Mouse (Mus musculus) brain, embryonic 14.5 days (tissue): ENCODE results near the gene Arpc1b.

Source experiments
- CTCF ChIP-seq: fragments of 200-500 bp; IDR thresholded peaks from 2 replicates; pipeline ENCODE4 v1.5.1; 2012; ENCODE audit warnings: inconsistent platforms, mild to moderate bottlenecking, moderate library complexity, borderline replicate concordance; ENCODE audit not compliant: insufficient read depth, insufficient read length; ENCODE audit errors: extremely low read depth
- POLR2A ChIP-seq: fragments of 200-500 bp; IDR thresholded peaks from 2 replicates; pipeline ENCODE4 v1.6.1; 2012; ENCODE audit warnings: mild to moderate bottlenecking, inconsistent platforms, borderline replicate concordance; ENCODE audit not compliant: poor library complexity, insufficient read depth, insufficient read length, severe bottlenecking; ENCODE audit errors: extremely low read depth

- TF ChIP-seq CTCF (no peak), POLR2A (no peak)
Observed at GRCm38 (mm10) chr5:145104328-145104727, 9.7 kb upstream of the Arpc1b start.
